Mouse (Mus musculus): ENCODE data around the gene Map3k7. TPM values are rescaled to one million over a fixed set of nuclear protein-coding genes. Genes with fewer than 3 reads are reported as not detected.
A peak's percentile ranks its signal among the peaks of the same experiment; 100 is the strongest.

The Map3k7 gene
- polyA plus RNA-seq, 1 experiment from 2014 or later: 12.0 TPM

GRCm38 (mm10) chr4:31941616-31942015 lies 22.3 kb upstream of the Map3k7 start:
- TF ChIP-seq CTCF (IDR thresholded peaks at IDR 0.05; ENCODE audit: low read depth): no peak
- no peaks in the 10 kb centered on the region; the same call in 1 of the 2 replicates for H3K27me3 ChIP-seq (replicated peaks; ENCODE audit: control insufficient read depth, insufficient read depth, low read length)
- H3K4me3 ChIP-seq (ENCODE audit: low read depth, low read length): no peak overlapping the region
- no peak for ATAC-seq
- no peaks in the 10 kb centered on the region for H3K9me3 ChIP-seq (ENCODE audit: control insufficient read depth)
- WGBS: 55% methylated on average over 4 of the region's 4 CpGs
- no peak overlapping the region for H3K4me2 ChIP-seq (replicated peaks; ENCODE audit: low read depth)
- H3K36me3 ChIP-seq (ENCODE audit: control insufficient read depth, insufficient read depth): no peaks in the 10 kb centered on the region
- no peaks in the 10 kb centered on the region for H3K4me1 ChIP-seq (replicated peaks; ENCODE audit: control insufficient read depth, insufficient read depth, low read length)
- no peak overlapping the region for H3K9ac ChIP-seq (ENCODE audit: low read depth, low read length)
- H3K27ac ChIP-seq (ENCODE audit: low read depth, low read length): no peak overlapping the region

DNA sequence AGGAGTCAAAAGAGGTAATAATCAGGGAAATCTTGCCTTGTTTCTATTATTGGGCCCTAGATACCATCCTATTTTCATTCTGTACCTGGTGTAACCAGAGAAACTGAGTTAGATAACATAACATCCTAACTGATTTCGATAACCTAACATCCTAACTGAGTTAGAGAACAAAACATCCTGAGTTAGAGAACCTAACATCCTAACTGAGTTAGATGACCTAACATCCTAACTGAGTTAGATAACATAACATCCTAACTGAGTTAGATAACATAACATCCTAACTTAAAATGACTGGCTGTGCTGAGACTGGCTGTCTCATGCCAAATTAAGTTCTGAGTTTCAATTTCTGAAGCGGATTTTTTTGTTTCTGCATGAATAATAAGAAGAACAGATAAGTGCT lies 20.9 kb upstream of the Map3k7 start:
- no peaks in the 10 kb centered on the region for H3K4me1 ChIP-seq (replicated peaks; ENCODE audit: control insufficient read depth, insufficient read depth, low read length)
- no peaks in the 10 kb centered on the region for H3K9me3 ChIP-seq (ENCODE audit: control insufficient read depth)
- no peak for ATAC-seq
- WGBS: 79% methylated on average over 2 of the region's 2 CpGs
- TF ChIP-seq CTCF (IDR thresholded peaks at IDR 0.05; ENCODE audit: low read depth): no peak
- H3K4me3 ChIP-seq (ENCODE audit: low read depth, low read length): no peak overlapping the region
- H3K27me3 ChIP-seq (replicated peaks; ENCODE audit: control insufficient read depth, insufficient read depth, low read length): no peaks in the 10 kb centered on the region
- H3K27ac ChIP-seq (ENCODE audit: low read depth, low read length): no peak overlapping the region
- no peak overlapping the region for H3K9ac ChIP-seq (ENCODE audit: low read depth, low read length)
- no peaks in the 10 kb centered on the region for H3K36me3 ChIP-seq (ENCODE audit: control insufficient read depth, insufficient read depth)
- H3K4me2 ChIP-seq (replicated peaks; ENCODE audit: low read depth): no peak overlapping the region

GRCm38 (mm10) chr4:31964194-31964875 lies 438 bp downstream of the Map3k7 start:
- peak overlapping the region; percentile 92 for H3K9ac ChIP-seq (ENCODE audit: low read depth, low read length)
- H3K4me1 ChIP-seq (replicated peaks; ENCODE audit: control insufficient read depth, insufficient read depth, low read length): peaks cover 7% of the 10 kb centered on the region; the same call in 1 of the 2 replicates
- H3K4me3 ChIP-seq (ENCODE audit: low read depth, low read length): peak overlapping the region; percentile 88
- H3K27me3 ChIP-seq (replicated peaks; ENCODE audit: control insufficient read depth, insufficient read depth, low read length): no peaks in the 10 kb centered on the region
- WGBS: under 1% methylated on average over 47 of the region's 47 CpGs
- H3K9me3 ChIP-seq (ENCODE audit: control insufficient read depth): no peaks in the 10 kb centered on the region
- no peaks in the 10 kb centered on the region for H3K36me3 ChIP-seq (ENCODE audit: control insufficient read depth, insufficient read depth)
- TF ChIP-seq CTCF (IDR thresholded peaks at IDR 0.05; ENCODE audit: low read depth): no peak
- peak overlapping the region; percentile 88 for H3K4me2 ChIP-seq (replicated peaks; ENCODE audit: low read depth)
- ATAC-seq: peak; percentile 34; the same call in 1 of the 2 replicates
- H3K27ac ChIP-seq (ENCODE audit: low read depth, low read length): peak overlapping the region; percentile 97

DNA sequence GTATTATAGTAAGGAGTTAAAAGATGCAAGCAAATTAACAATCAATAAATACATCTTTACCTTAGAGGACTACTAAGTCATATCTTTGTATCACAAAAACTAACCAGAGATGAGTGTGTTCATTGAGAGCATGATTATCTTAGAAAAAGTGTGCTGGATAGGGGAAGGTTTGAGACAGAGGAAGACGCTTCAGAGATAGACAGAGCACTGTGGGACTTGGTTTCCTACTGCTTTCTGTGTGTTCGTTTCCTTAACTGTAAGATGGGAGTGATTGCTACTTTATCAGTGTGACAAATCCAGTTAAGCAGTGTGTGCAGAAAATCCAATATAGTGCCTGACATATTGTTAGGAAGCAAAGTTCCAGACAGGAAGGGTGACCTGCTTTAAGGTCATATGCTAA lies 1.3 kb downstream of the Map3k7 start:
- H3K36me3 ChIP-seq (ENCODE audit: control insufficient read depth, insufficient read depth): no peaks in the 10 kb centered on the region
- peak overlapping the region; percentile 88; the same call in 1 of the 2 replicates for H3K4me3 ChIP-seq (ENCODE audit: low read depth, low read length)
- peak overlapping the region; percentile 88 for H3K4me2 ChIP-seq (replicated peaks; ENCODE audit: low read depth)
- no peaks in the 10 kb centered on the region for H3K9me3 ChIP-seq (ENCODE audit: control insufficient read depth)
- no peak for TF ChIP-seq CTCF (IDR thresholded peaks at IDR 0.05; ENCODE audit: low read depth)
- H3K9ac ChIP-seq (ENCODE audit: low read depth, low read length): peak overlapping the region; percentile 92; the same call in 1 of the 2 replicates
- H3K27ac ChIP-seq (ENCODE audit: low read depth, low read length): no peak overlapping the region
- no peak for ATAC-seq
- H3K4me1 ChIP-seq (replicated peaks; ENCODE audit: control insufficient read depth, insufficient read depth, low read length): peaks cover 7% of the 10 kb centered on the region; the same call in 1 of the 2 replicates
- WGBS: 26% methylated on average over 2 of the region's 2 CpGs
- no peaks in the 10 kb centered on the region for H3K27me3 ChIP-seq (replicated peaks; ENCODE audit: control insufficient read depth, insufficient read depth, low read length)

DNA sequence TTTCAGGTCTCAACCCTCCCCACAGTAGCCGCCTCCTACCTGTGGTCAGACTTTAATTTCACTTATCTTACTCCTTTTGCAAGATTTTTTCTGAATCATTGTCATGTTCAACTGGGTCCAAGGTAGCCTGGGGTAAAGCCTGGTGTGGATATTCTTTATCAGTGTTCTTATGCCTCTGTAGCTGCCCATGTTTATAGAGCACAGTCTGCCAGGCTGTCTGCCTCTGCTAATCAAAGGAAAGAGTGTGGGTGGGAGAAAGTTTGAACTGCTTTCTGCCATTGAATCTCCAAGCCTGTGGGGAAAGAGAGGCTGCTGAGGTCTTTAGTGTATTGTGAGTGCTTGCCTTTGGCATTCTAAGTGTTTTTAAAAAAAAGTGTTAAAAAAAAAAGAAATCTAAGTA lies 7.5 kb downstream of the Map3k7 start:
- Histone ChIP-seq H3K27me3 (replicated peaks; ENCODE audit: control insufficient read depth, insufficient read depth, low read length) (no peaks in the 10 kb centered on the region), H3K4me2 (replicated peaks; ENCODE audit: low read depth) (no peak overlapping the region), H3K4me1 (replicated peaks; ENCODE audit: control insufficient read depth, insufficient read depth, low read length) (no peaks in the 10 kb centered on the region), H3K9ac (ENCODE audit: low read depth, low read length) (no peak overlapping the region), H3K36me3 (ENCODE audit: control insufficient read depth, insufficient read depth) (0 out of 2 replicates have a peak, but pooled peaks cover 1% of the 10 kb centered on the region), H3K9me3 (ENCODE audit: control insufficient read depth) (no peaks in the 10 kb centered on the region), H3K4me3 (ENCODE audit: low read depth, low read length) (no peak overlapping the region), H3K27ac (ENCODE audit: low read depth, low read length) (no peak overlapping the region)
- no peak for TF ChIP-seq CTCF (IDR thresholded peaks at IDR 0.05; ENCODE audit: low read depth)
- 77% methylated on average over 1 of the region's 1 CpGs for WGBS
- ATAC-seq: no peak

DNA sequence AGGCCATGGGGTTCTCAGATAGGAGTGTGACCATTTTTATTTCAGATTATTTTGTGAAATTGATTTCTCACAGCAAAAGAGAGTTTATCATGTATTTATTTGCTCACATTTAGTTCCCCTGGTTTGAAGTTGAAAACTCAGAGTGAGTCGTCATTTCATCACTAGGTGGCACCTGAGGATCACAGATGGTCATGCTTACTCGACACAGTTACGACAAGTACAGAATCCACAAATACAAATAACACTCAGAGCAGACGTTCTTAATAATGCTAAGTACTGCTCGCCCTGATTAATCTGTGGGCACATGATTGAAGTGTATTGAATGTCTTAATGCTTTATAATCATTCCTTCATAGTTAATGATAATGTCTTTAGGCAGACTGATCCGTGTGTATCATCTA lies 8.3 kb downstream of the Map3k7 start:
- Histone ChIP-seq H3K9ac (ENCODE audit: low read depth, low read length) (no peak overlapping the region), H3K4me2 (replicated peaks; ENCODE audit: low read depth) (no peak overlapping the region), H3K27me3 (replicated peaks; ENCODE audit: control insufficient read depth, insufficient read depth, low read length) (no peaks in the 10 kb centered on the region), H3K36me3 (ENCODE audit: control insufficient read depth, insufficient read depth) (0 out of 2 replicates have a peak, but pooled peaks cover 3% of the 10 kb centered on the region), H3K9me3 (ENCODE audit: control insufficient read depth) (no peaks in the 10 kb centered on the region), H3K27ac (ENCODE audit: low read depth, low read length) (no peak overlapping the region), H3K4me3 (ENCODE audit: low read depth, low read length) (no peak overlapping the region), H3K4me1 (replicated peaks; ENCODE audit: control insufficient read depth, insufficient read depth, low read length) (no peaks in the 10 kb centered on the region)
- WGBS: 63% methylated on average over 6 of the region's 6 CpGs
- no peak for ATAC-seq
- peak; percentile 59 for TF ChIP-seq CTCF (IDR thresholded peaks at IDR 0.05; ENCODE audit: low read depth)

All from intestine, postnatal 0 days (tissue).